Mouse (Mus musculus) adrenal gland, adult 18-20 months (tissue): ENCODE measurements around the gene Lce1a2. TPM values are rescaled to one million over a fixed set of nuclear protein-coding genes. Genes with fewer than 3 reads are reported as not detected.

ENCODE experiments used
- DNase-seq, 2 experiments: peaks; one replicate each; pipeline ENCODE4 v3.0.0; 2021 to 2022; ENCODE audit warnings: low spot score in 2 of 2
- long read RNA-seq, 2 experiments: library from polyadenylated mRNA; stranded (forward); transcript quantifications; one replicate each; pipeline ENCODE4 v2.0.0; 2021
- total RNA-seq, 2 experiments: library from RNA; stranded (reverse); gene quantifications; 1 replicate in 1 of 2; 2 replicates in 1 of 2; pipeline ENCODE4 v1.2.3; 2021

Lce1a2 gene
- not detected for total RNA-seq
- long read RNA-seq, experiment 1 = 0 reads
- long read RNA-seq, experiment 2 = 0 reads

GRCm38 (mm10) chr3:92670215-92670614, at the start of gene Lce1a2:
Lce1a2 (minus strand) TSS chr3:92670315.
- DNase-seq = no peak

- DNase-seq = no peak
Measured at GRCm38 (mm10) chr3:92715122-92715521, 45.0 kb upstream of the Lce1a2 start.

GRCm38 (mm10) chr3:92708974-92709373, 38.9 kb upstream of the Lce1a2 start, which contains the start of gene Lce1e:
Lce1e (minus strand) TSS chr3:92709074.
- no peak for DNase-seq

- no peak for DNase-seq
Measured at GRCm38 (mm10) chr3:92694613-92695012, 24.5 kb upstream of the Lce1a2 start.

GRCm38 (mm10) chr3:92691688-92692087, 21.6 kb upstream of the Lce1a2 start:
- DNase-seq = no peak

- peak in 1 of 2 experiments; percentile 7 for DNase-seq
Measured at GRCm38 (mm10) chr3:92689154-92689553, 19.0 kb upstream of the Lce1a2 start.

- DNase-seq = no peak
Measured at GRCm38 (mm10) chr3:92687110-92687509, 17.0 kb upstream of the Lce1a2 start, which contains the start of gene Lce1d. Lce1d (minus strand) TSS chr3:92687210.

GRCm38 (mm10) chr3:92678947-92679346, 8.8 kb upstream of the Lce1a2 start, which contains the start of gene Lce1c:
Lce1c (plus strand) TSS chr3:92679247.
- no peak for DNase-seq

GRCm38 (mm10) chr3:92656826-92657225, 13.3 kb downstream of the Lce1a2 start, which contains the start of gene Lce1b:
Lce1b (minus strand) TSS chr3:92656926.
- no peak for DNase-seq

- no peak for DNase-seq
Measured at GRCm38 (mm10) chr3:92648207-92648606, 21.9 kb downstream of the Lce1a2 start, which contains the start of gene Lce1a1. Lce1a1 (minus strand) TSS chr3:92648307.

GRCm38 (mm10) chr3:92639854-92640253, 30.3 kb downstream of the Lce1a2 start:
- no peak for DNase-seq

- DNase-seq = no peak
Measured at GRCm38 (mm10) chr3:92638653-92638991, 31.5 kb downstream of the Lce1a2 start.

- no peak for DNase-seq
Measured at GRCm38 (mm10) chr3:92637745-92638652, 32.1 kb downstream of the Lce1a2 start.

- no peak for DNase-seq
Measured at GRCm38 (mm10) chr3:92621560-92621959, 48.6 kb downstream of the Lce1a2 start, which contains the start of gene Lce6a. Lce6a (minus strand) TSS chr3:92621660.

Other genes starting within 250 kb of the Lce1a2 start
- gene Gm9774, start 240.9 kb downstream of the Lce1a2 start, total RNA-seq = 1 to 10 TPM; 4.1 to 4.8 TPM
- gene Sprr2k, start 237.7 kb downstream of the Lce1a2 start, total RNA-seq = not detected
- gene Sprr1b, start 231.5 kb downstream of the Lce1a2 start, total RNA-seq = not detected
- not detected for gene Sprr3, start 211.6 kb downstream of the Lce1a2 start, total RNA-seq
- not detected for gene Sprr1a, start 184.4 kb downstream of the Lce1a2 start, total RNA-seq
- gene Sprr4, start 169.8 kb downstream of the Lce1a2 start, total RNA-seq = not detected
- not detected for gene 2310046K23Rik, start 135.8 kb downstream of the Lce1a2 start, total RNA-seq
- not detected for gene Ivl, start 96.6 kb downstream of the Lce1a2 start, total RNA-seq
- not detected for gene Smcp, start 81.3 kb downstream of the Lce1a2 start, total RNA-seq
- gene 2210017I01Rik, start 62.8 kb downstream of the Lce1a2 start, total RNA-seq = not detected
- gene Lce6a, start 48.7 kb downstream of the Lce1a2 start, total RNA-seq = not detected
- not detected for gene Lce1a1, start 22.0 kb downstream of the Lce1a2 start, total RNA-seq
- gene Lce1b, start 13.4 kb downstream of the Lce1a2 start, total RNA-seq = not detected
- not detected for gene Lce1c, start 8.9 kb upstream of the Lce1a2 start, total RNA-seq
- gene Lce1d, start 16.9 kb upstream of the Lce1a2 start, total RNA-seq = not detected
- gene Lce1e, start 38.8 kb upstream of the Lce1a2 start, total RNA-seq = not detected
- not detected for gene Lce1f, start 50.0 kb upstream of the Lce1a2 start, total RNA-seq
- gene Gm38119, start 68.8 kb upstream of the Lce1a2 start, total RNA-seq = not detected
- not detected for gene Lce1g, start 82.0 kb upstream of the Lce1a2 start, total RNA-seq
- gene Lce1h, start 94.8 kb upstream of the Lce1a2 start, total RNA-seq = not detected
- gene Lce1i, start 108.6 kb upstream of the Lce1a2 start, total RNA-seq = not detected
- gene Lce1j, start 120.2 kb upstream of the Lce1a2 start, total RNA-seq = not detected
- gene Lce1k, start 137.6 kb upstream of the Lce1a2 start, total RNA-seq = not detected
- gene Kprp, start 156.9 kb upstream of the Lce1a2 start, total RNA-seq = not detected
- gene Lce1l, start 181.0 kb upstream of the Lce1a2 start, total RNA-seq = not detected
- not detected for gene 2310050C09Rik, start 199.9 kb upstream of the Lce1a2 start, total RNA-seq